In the genomic region with DNA sequence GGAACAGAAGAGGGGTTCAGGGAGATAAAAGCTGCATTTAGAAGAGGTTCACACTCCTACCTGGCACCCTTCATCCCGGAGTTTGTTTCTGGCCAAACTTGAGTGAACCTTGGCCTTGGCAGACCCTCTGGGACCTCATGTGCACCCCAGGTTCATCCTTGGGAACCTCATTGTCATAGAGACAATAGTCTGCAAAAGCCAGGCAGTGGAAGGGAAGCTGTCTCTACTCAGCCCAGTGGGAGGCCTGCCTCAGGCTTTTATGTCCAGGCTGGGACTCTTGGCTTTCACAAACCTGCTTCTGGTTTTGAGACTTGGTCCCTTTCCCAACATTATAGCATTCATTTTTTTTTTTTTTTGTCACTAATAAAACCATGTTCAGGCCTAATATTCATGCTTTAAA, we compare ENCODE assay signal across 14 mouse cellular contexts.
"Had no signal": no experiment of that assay in that cellular context is flagged by ENCODE, and none has a peak within 500 bp of the region (broad histone marks: within the 10 kb centered on the region; RNA-seq: fewer than 3 reads in every experiment).

No protein-coding gene starts in this region.

- H3K9ac ChIP-seq: lung, embryonic 14.5 days; midbrain, embryonic 12.5 days; neural tube, embryonic 12.5 days; stomach, embryonic 15.5 days had no signal

- H3K27ac ChIP-seq: macrophage; midbrain, embryonic 12.5 days; neural tube, embryonic 12.5 days; stomach, embryonic 15.5 days; stomach, postnatal 0 days had no signal

- H3K4me3 ChIP-seq: midbrain, embryonic 12.5 days; neural tube, embryonic 12.5 days; stomach, embryonic 15.5 days had no signal

- H3K4me2 ChIP-seq: lung, embryonic 14.5 days; midbrain, embryonic 12.5 days; neural tube, embryonic 12.5 days; stomach, embryonic 15.5 days had no signal

- H3K27me3 ChIP-seq: neural tube, embryonic 12.5 days; stomach, embryonic 15.5 days had no signal

- H3K9me3 ChIP-seq: megakaryocyte, embryonic 14.5 days; midbrain, embryonic 12.5 days; neural tube, embryonic 12.5 days; stomach, embryonic 15.5 days had no signal

- DNase-seq: lung, adult 18-20 months; lung, embryonic 14.5 days; lung, postnatal 10 days; midbrain, embryonic 14.5 days; right cerebral cortex, postnatal 14 days; thymus, adult 2 months; thymus, postnatal 25 days; thymus, postnatal 4 days had no signal

- H3K4me1 ChIP-seq: stomach, embryonic 15.5 days had no signal

- H3K36me3 ChIP-seq: midbrain, embryonic 12.5 days; neural tube, embryonic 12.5 days; stomach, embryonic 15.5 days had no signal
